Mouse (Mus musculus) embryonic fibroblast, embryonic 13.5 days (primary cell): ENCODE data around the gene Siah1a.

Source experiments
- CTCF ChIP-seq: IDR thresholded peaks from 2 replicates; pipeline ENCODE4 v1.5.1; 2011; ENCODE audit warnings: mild to moderate bottlenecking, control low read depth, low read length, moderate library complexity, borderline replicate concordance; ENCODE audit not compliant: insufficient read depth
- POLR2A ChIP-seq: IDR thresholded peaks from 2 replicates; pipeline ENCODE4 v1.6.1; 2011; ENCODE audit warnings: low read depth, mild to moderate bottlenecking, control low read depth, low read length, moderate library complexity

DNA sequence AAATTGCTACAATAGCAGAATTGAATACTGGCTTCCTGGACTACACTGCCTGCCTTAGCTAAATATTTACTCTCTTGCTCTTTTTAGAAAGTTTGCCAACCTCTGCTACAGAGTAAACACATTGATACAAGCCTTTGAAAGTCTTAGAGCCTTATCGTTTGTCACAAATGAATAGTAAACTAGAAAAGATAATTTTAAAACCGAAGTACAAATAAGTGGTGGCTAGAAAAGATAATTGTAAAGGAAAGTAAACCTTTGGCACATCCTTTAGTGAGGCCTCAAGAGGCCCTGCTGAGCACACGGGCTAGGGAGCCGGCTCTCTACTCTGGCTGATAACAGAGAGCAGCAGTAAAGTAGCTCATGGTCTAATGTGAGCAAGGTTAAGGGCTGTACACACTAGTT is 13.4 kb upstream of the Siah1a start:
- TF ChIP-seq CTCF = no peak
- no peak for TF ChIP-seq POLR2A
